Mouse (Mus musculus): ENCODE measurements around the gene Rsrc1.

DNA sequence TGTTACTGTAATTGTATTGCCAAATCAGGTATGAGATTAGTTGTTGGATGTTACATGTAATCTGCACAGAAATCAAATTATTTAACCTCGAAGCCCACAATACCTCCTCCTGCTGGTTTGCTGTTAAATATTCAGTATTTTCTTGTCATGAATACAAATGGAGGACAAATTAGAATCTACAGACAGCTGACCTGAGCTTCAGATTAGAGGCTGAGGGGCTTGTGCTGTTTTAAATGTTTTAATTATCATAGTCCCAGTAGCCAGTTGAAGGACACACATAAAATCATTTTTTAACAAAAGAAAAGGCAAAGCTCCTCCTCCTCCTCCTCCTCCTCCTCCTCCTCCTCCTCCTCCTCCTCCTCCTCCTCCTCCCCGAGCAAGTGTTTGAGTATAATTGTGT is 327.5 kb downstream of the Rsrc1 start:
- TF ChIP-seq EP300 (IDR thresholded peaks at IDR 0.05; ENCODE audit: low read depth) (no peak), CTCF (IDR thresholded peaks at IDR 0.05; ENCODE audit: low read depth) (no peak)
